28 mouse cellular contexts compared by ENCODE assay signal in genomic region chr7:35353306-35353705, GRCm38 (mm10). TPM values are rescaled to one million over a fixed set of nuclear protein-coding genes. Genes with fewer than 3 reads are reported as not detected.
"Had no signal": no experiment of that assay in that cellular context is flagged by ENCODE, and none has a peak within 500 bp of the region (broad histone marks: within the 10 kb centered on the region; RNA-seq: fewer than 3 reads in every experiment).

No protein-coding gene starts in this region.

- H3K27me3 ChIP-seq: heart, embryonic 12.5 days; hindbrain, embryonic 12.5 days; kidney, embryonic 15.5 days; limb, embryonic 12.5 days; liver, embryonic 13.5 days; liver, embryonic 15.5 days had no signal

- H3K4me1 ChIP-seq: hindbrain, embryonic 10.5 days; hindbrain, embryonic 12.5 days had no signal

- H3K36me3 ChIP-seq: hindbrain, embryonic 10.5 days; hindbrain, embryonic 12.5 days; limb, embryonic 10.5 days; limb, embryonic 12.5 days; liver, embryonic 13.5 days; liver, embryonic 15.5 days had no signal

- H3K9ac ChIP-seq: heart, embryonic 12.5 days; hindbrain, embryonic 12.5 days; hindbrain, embryonic 14.5 days; kidney, embryonic 15.5 days; limb, embryonic 12.5 days; liver, embryonic 13.5 days; liver, embryonic 15.5 days; liver, postnatal 0 days had no signal

- ATAC-seq: hindbrain, embryonic 16.5 days; inflammation-experienced regulatory T-cells, adult 6 months; liver, postnatal 0 days had no signal

- H3K27ac ChIP-seq: heart, embryonic 10.5 days; hindbrain, embryonic 10.5 days; hindbrain, embryonic 12.5 days; hindbrain, embryonic 14.5 days; kidney, embryonic 15.5 days; kidney, postnatal 0 days; limb, embryonic 10.5 days; limb, embryonic 12.5 days; liver, embryonic 13.5 days; liver, embryonic 15.5 days had no signal

- DNase-seq: gastrocnemius, postnatal 10 days; gastrocnemius, postnatal 25 days; heart, adult 18-20 months; heart, postnatal 10 days; heart, postnatal 4 days; kidney, adult 11 months; kidney, adult 2 months; kidney, adult 9 months; kidney, postnatal 14 days; kidney, postnatal 36 days; layer of hippocampus, adult 9-11 months; layer of hippocampus, postnatal 36 days; liver; liver, embryonic 13.5 days; liver, postnatal 0 days had no signal

- H3K4me3 ChIP-seq: heart, embryonic 10.5 days; heart, embryonic 12.5 days; hindbrain, embryonic 10.5 days; hindbrain, embryonic 12.5 days; kidney, embryonic 15.5 days; limb, embryonic 10.5 days; limb, embryonic 12.5 days; liver, embryonic 13.5 days; liver, embryonic 15.5 days had no signal

- H3K9me3 ChIP-seq: heart, embryonic 10.5 days; heart, embryonic 12.5 days; hindbrain, embryonic 10.5 days; hindbrain, embryonic 12.5 days; kidney, embryonic 15.5 days; limb, embryonic 10.5 days; limb, embryonic 12.5 days; liver, embryonic 13.5 days; liver, embryonic 15.5 days had no signal

RNA-seq across cellular contexts. Expression of gene Rhpn2, which starts 19.3 kb away (rescaled TPM):
- total RNA-seq: granulocyte monocyte progenitor cell, adult 5-6 weeks had no signal
